Mouse (Mus musculus): ENCODE data around the gene Crybg3.

DNA sequence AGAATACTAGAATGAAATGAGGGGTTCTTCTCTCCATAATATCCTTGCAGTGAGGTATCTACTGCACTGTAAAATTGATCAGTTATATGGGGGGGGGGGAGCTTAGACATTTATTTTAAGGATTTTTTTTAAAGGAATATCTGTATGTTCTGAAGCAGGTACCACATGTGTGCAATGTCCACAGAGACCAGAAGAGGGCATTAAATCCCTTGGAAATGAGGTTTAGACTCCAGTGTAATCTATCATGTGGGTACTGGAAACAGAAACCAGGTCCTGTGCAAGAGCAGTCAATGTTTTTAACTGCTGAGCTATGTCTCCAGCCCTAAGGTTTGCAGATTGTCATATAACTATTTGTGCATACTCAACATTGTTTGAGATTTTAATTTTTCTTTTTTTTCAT lies 151.7 kb downstream of the Crybg3 start:
- TF ChIP-seq CTCF (IDR thresholded peaks at IDR 0.05; ENCODE audit: low read depth, low read length) (no peak), POLR2A (IDR thresholded peaks at IDR 0.05; ENCODE audit: borderline replicate concordance, low read depth, low read length) (no peak)
